Mouse (Mus musculus): ENCODE measurements around the gene Nek3. TPM values are rescaled to one million over a fixed set of nuclear protein-coding genes. Genes with fewer than 3 reads are reported as not detected.

Gene Nek3
- polyA plus RNA-seq, 1 experiment, result 2.7 TPM

GRCm38 (mm10) chr8:22124220-22125152 is 41.7 kb downstream of the Nek3 start, which contains the start of gene Nek5:
Nek5 (minus strand) TSS chr8:22125053.
- Histone ChIP-seq H3K4me3 (ENCODE audit: insufficient read depth, low read length) (peak within 1 kb of the TSS; percentile 20; the same call in 1 of the 2 replicates), H3K4me1 (ENCODE audit: control insufficient read depth, insufficient read depth, low read length) (no peaks in the 10 kb centered on the region; the same call in 1 of the 2 replicates), H3K27ac (ENCODE audit: insufficient read depth, low read length) (no peak within 1 kb of the TSS)
- TF ChIP-seq CTCF (IDR thresholded peaks at IDR 0.05; ENCODE audit: extremely low read depth, insufficient read depth, low read length), result peak; percentile 33
- no peak for TF ChIP-seq POLR2A (IDR thresholded peaks at IDR 0.05; ENCODE audit: extremely low read depth, insufficient read depth, low read length)

- Histone ChIP-seq H3K4me3 (ENCODE audit: insufficient read depth, low read length) (no peak overlapping the region), H3K4me1 (ENCODE audit: control insufficient read depth, insufficient read depth, low read length) (no peaks in the 10 kb centered on the region), H3K27ac (ENCODE audit: insufficient read depth, low read length) (no peak overlapping the region)
- no peak for TF ChIP-seq CTCF (IDR thresholded peaks at IDR 0.05; ENCODE audit: extremely low read depth, insufficient read depth, low read length)
- no peak for TF ChIP-seq POLR2A (IDR thresholded peaks at IDR 0.05; ENCODE audit: extremely low read depth, insufficient read depth, low read length)
Measured at GRCm38 (mm10) chr8:22107020-22107419, 59.2 kb downstream of the Nek3 start.

- no peak for TF ChIP-seq POLR2A (IDR thresholded peaks at IDR 0.05; ENCODE audit: extremely low read depth, insufficient read depth, low read length)
- no peak for TF ChIP-seq CTCF (IDR thresholded peaks at IDR 0.05; ENCODE audit: extremely low read depth, insufficient read depth, low read length)
- Histone ChIP-seq H3K27ac (ENCODE audit: insufficient read depth, low read length) (no peak overlapping the region), H3K4me3 (ENCODE audit: insufficient read depth, low read length) (no peak overlapping the region), H3K4me1 (ENCODE audit: control insufficient read depth, insufficient read depth, low read length) (no peaks in the 10 kb centered on the region)
Measured at GRCm38 (mm10) chr8:22091568-22091967, 74.7 kb downstream of the Nek3 start.

GRCm38 (mm10) chr8:22089226-22089625 is 77.0 kb downstream of the Nek3 start:
- no peak overlapping the region for H3K27ac ChIP-seq (ENCODE audit: insufficient read depth, low read length)
- no peak for TF ChIP-seq POLR2A (IDR thresholded peaks at IDR 0.05; ENCODE audit: extremely low read depth, insufficient read depth, low read length)
- no peak for TF ChIP-seq CTCF (IDR thresholded peaks at IDR 0.05; ENCODE audit: extremely low read depth, insufficient read depth, low read length)
- no peaks in the 10 kb centered on the region for H3K4me1 ChIP-seq (ENCODE audit: control insufficient read depth, insufficient read depth, low read length)
- H3K4me3 ChIP-seq (ENCODE audit: insufficient read depth, low read length), result no peak overlapping the region

GRCm38 (mm10) chr8:22079313-22080007 is 86.8 kb downstream of the Nek3 start:
- TF ChIP-seq CTCF (IDR thresholded peaks at IDR 0.05; ENCODE audit: extremely low read depth, insufficient read depth, low read length) (no peak), POLR2A (IDR thresholded peaks at IDR 0.05; ENCODE audit: extremely low read depth, insufficient read depth, low read length) (no peak)
- Histone ChIP-seq H3K4me1 (ENCODE audit: control insufficient read depth, insufficient read depth, low read length) (no peaks in the 10 kb centered on the region), H3K4me3 (ENCODE audit: insufficient read depth, low read length) (no peak overlapping the region), H3K27ac (ENCODE audit: insufficient read depth, low read length) (no peak overlapping the region)

Other genes starting within 250 kb of the Nek3 start
- gene Defb15, start 233.7 kb downstream of the Nek3 start, polyA plus RNA-seq (2012; rRNA removed), result not detected in 2 replicates
- not detected in 2 replicates for gene Defb35, start 228.1 kb downstream of the Nek3 start, polyA plus RNA-seq (2012; rRNA removed)
- gene Defb13, start 219.7 kb downstream of the Nek3 start, polyA plus RNA-seq (2012; rRNA removed), result not detected in 2 replicates
- not detected in 2 replicates for gene Fam90a1a, start 207.7 kb downstream of the Nek3 start, polyA plus RNA-seq (2012; rRNA removed)
- gene Ccdc70, start 196.7 kb downstream of the Nek3 start, polyA plus RNA-seq (2012; rRNA removed), result not detected in 2 replicates
- gene Atp7b, start 106.1 kb downstream of the Nek3 start, polyA plus RNA-seq (2012; rRNA removed), result 1.4 and 1.6 TPM in 2 replicates
- 12.3 and 13.0 TPM in 2 replicates for gene Alg11, start 105.7 kb downstream of the Nek3 start, polyA plus RNA-seq (2012; rRNA removed)
- gene Nek5, start 41.4 kb downstream of the Nek3 start, polyA plus RNA-seq (2012; rRNA removed), result 0.04 and 0.33 TPM in 2 replicates
- gene Ckap2, start 19.4 kb upstream of the Nek3 start, polyA plus RNA-seq (2012; rRNA removed), result 0.85 and 1.7 TPM in 2 replicates
- 14.2 and 14.7 TPM in 2 replicates for gene Vps36, start 26.4 kb upstream of the Nek3 start, polyA plus RNA-seq (2012; rRNA removed)
- 4.7 and 5.6 TPM in 2 replicates for gene Thsd1, start 60.9 kb upstream of the Nek3 start, polyA plus RNA-seq (2012; rRNA removed)
- gene Tpte, start 117.0 kb upstream of the Nek3 start, polyA plus RNA-seq (2012; rRNA removed), result not detected in 2 replicates
- gene Slc25a15, start 232.2 kb upstream of the Nek3 start, polyA plus RNA-seq (2012; rRNA removed), result 8.9 and 9.2 TPM in 2 replicates
- gene Mrps31, start 244.9 kb upstream of the Nek3 start, polyA plus RNA-seq (2012; rRNA removed), result 17.0 and 17.8 TPM in 2 replicates